Mouse (Mus musculus): Measurements from ENCODE around the gene Col23a1. TPM values are rescaled to one million over a fixed set of nuclear protein-coding genes. Genes with fewer than 3 reads are reported as not detected.
A peak's percentile ranks its signal among the peaks of the same experiment; 100 is the strongest.

Gene Col23a1
- polyA plus RNA-seq, 1 experiment from 2014 or later = 21.6 TPM

GRCm38 (mm10) chr11:51488813-51489212 is 199.1 kb downstream of the Col23a1 start:
- H3K36me3 ChIP-seq (ENCODE audit: control insufficient read depth, insufficient read depth, low read length) = no peaks in the 10 kb centered on the region
- ATAC-seq (ENCODE audit: insufficient number of reproducible peaks, insufficient read depth, low FRiP score, low read depth) = no peak
- H3K9ac ChIP-seq (replicated peaks; ENCODE audit: low read depth, low read length) = no peak overlapping the region
- H3K4me3 ChIP-seq (ENCODE audit: low read depth, low read length) = no peak overlapping the region
- H3K27me3 ChIP-seq (ENCODE audit: control insufficient read depth, insufficient read depth, low read length) = no peaks in the 10 kb centered on the region
- no peak overlapping the region for H3K4me2 ChIP-seq (replicated peaks; ENCODE audit: low read depth, low read length)
- WGBS = 57% methylated on average over 9 of the region's 9 CpGs
- peaks cover 4% of the 10 kb centered on the region; the same call in 1 of the 2 replicates for H3K4me1 ChIP-seq (ENCODE audit: control insufficient read depth, insufficient read depth, low read length)
- H3K27ac ChIP-seq (ENCODE audit: low read length) = no peak overlapping the region
- no peaks in the 10 kb centered on the region for H3K9me3 ChIP-seq (ENCODE audit: control insufficient read depth, low read depth, low read length)

GRCm38 (mm10) chr11:51493421-51493820 is 203.7 kb downstream of the Col23a1 start:
- no peaks in the 10 kb centered on the region for H3K27me3 ChIP-seq (ENCODE audit: control insufficient read depth, insufficient read depth, low read length)
- H3K4me2 ChIP-seq (replicated peaks; ENCODE audit: low read depth, low read length) = no peak overlapping the region
- 76% methylated on average over 4 of the region's 4 CpGs for WGBS
- ATAC-seq (ENCODE audit: insufficient number of reproducible peaks, insufficient read depth, low FRiP score, low read depth) = no peak
- H3K4me3 ChIP-seq (ENCODE audit: low read depth, low read length) = no peak overlapping the region
- no peak overlapping the region for H3K27ac ChIP-seq (ENCODE audit: low read length)
- H3K4me1 ChIP-seq (ENCODE audit: control insufficient read depth, insufficient read depth, low read length) = no peaks in the 10 kb centered on the region
- no peaks in the 10 kb centered on the region for H3K36me3 ChIP-seq (ENCODE audit: control insufficient read depth, insufficient read depth, low read length)
- H3K9me3 ChIP-seq (ENCODE audit: control insufficient read depth, low read depth, low read length) = no peaks in the 10 kb centered on the region
- H3K9ac ChIP-seq (replicated peaks; ENCODE audit: low read depth, low read length) = no peak overlapping the region

GRCm38 (mm10) chr11:51494178-51494577 is 204.5 kb downstream of the Col23a1 start:
- no peak for ATAC-seq (ENCODE audit: insufficient number of reproducible peaks, insufficient read depth, low FRiP score, low read depth)

GRCm38 (mm10) chr11:51499776-51500175 is 210.1 kb downstream of the Col23a1 start:
- Histone ChIP-seq H3K4me3 (ENCODE audit: low read depth, low read length) (no peak overlapping the region), H3K27me3 (ENCODE audit: control insufficient read depth, insufficient read depth, low read length) (no peaks in the 10 kb centered on the region), H3K36me3 (ENCODE audit: control insufficient read depth, insufficient read depth, low read length) (no peaks in the 10 kb centered on the region), H3K9me3 (ENCODE audit: control insufficient read depth, low read depth, low read length) (no peaks in the 10 kb centered on the region), H3K4me1 (ENCODE audit: control insufficient read depth, insufficient read depth, low read length) (peaks cover 12% of the 10 kb centered on the region; the same call in 1 of the 2 replicates), H3K4me2 (replicated peaks; ENCODE audit: low read depth, low read length) (no peak overlapping the region), H3K27ac (ENCODE audit: low read length) (no peak overlapping the region), H3K9ac (replicated peaks; ENCODE audit: low read depth, low read length) (no peak overlapping the region)
- no peak for ATAC-seq (ENCODE audit: insufficient number of reproducible peaks, insufficient read depth, low FRiP score, low read depth)

More at GRCm38 (mm10) chr11:51494178-51494577, 204.5 kb downstream of the Col23a1 start:
- no peaks in the 10 kb centered on the region for H3K27me3 ChIP-seq (ENCODE audit: control insufficient read depth, insufficient read depth, low read length)
- no peak overlapping the region for H3K4me3 ChIP-seq (ENCODE audit: low read depth, low read length)
- H3K9ac ChIP-seq (replicated peaks; ENCODE audit: low read depth, low read length) = no peak overlapping the region
- 54% methylated on average over 5 of the region's 5 CpGs for WGBS
- no peak overlapping the region for H3K4me2 ChIP-seq (replicated peaks; ENCODE audit: low read depth, low read length)
- H3K4me1 ChIP-seq (ENCODE audit: control insufficient read depth, insufficient read depth, low read length) = no peaks in the 10 kb centered on the region
- no peaks in the 10 kb centered on the region for H3K9me3 ChIP-seq (ENCODE audit: control insufficient read depth, low read depth, low read length)
- no peak overlapping the region for H3K27ac ChIP-seq (ENCODE audit: low read length)
- H3K36me3 ChIP-seq (ENCODE audit: control insufficient read depth, insufficient read depth, low read length) = no peaks in the 10 kb centered on the region

- Histone ChIP-seq H3K9ac (replicated peaks; ENCODE audit: low read depth, low read length) (no peak overlapping the region), H3K4me2 (replicated peaks; ENCODE audit: low read depth, low read length) (0 out of 2 replicates have a peak overlapping the region, but pooled peaks have one; percentile 14), H3K36me3 (ENCODE audit: control insufficient read depth, insufficient read depth, low read length) (no peaks in the 10 kb centered on the region), H3K4me1 (ENCODE audit: control insufficient read depth, insufficient read depth, low read length) (peaks cover 15% of the 10 kb centered on the region; the same call in 1 of the 2 replicates), H3K4me3 (ENCODE audit: low read depth, low read length) (no peak overlapping the region), H3K9me3 (ENCODE audit: control insufficient read depth, low read depth, low read length) (no peaks in the 10 kb centered on the region), H3K27me3 (ENCODE audit: control insufficient read depth, insufficient read depth, low read length) (no peaks in the 10 kb centered on the region), H3K27ac (ENCODE audit: low read length) (peak overlapping the region; percentile 66; the same call in 1 of the 2 replicates)
- peak; percentile 44; the same call in 1 of the 2 replicates for ATAC-seq (ENCODE audit: insufficient number of reproducible peaks, insufficient read depth, low FRiP score, low read depth)
- WGBS = 22% methylated on average over 10 of the region's 10 CpGs
Measured at GRCm38 (mm10) chr11:51502431-51502851, 212.7 kb downstream of the Col23a1 start.

- Histone ChIP-seq H3K4me1 (ENCODE audit: control insufficient read depth, insufficient read depth, low read length) (peaks cover 15% of the 10 kb centered on the region; the same call in 1 of the 2 replicates), H3K36me3 (ENCODE audit: control insufficient read depth, insufficient read depth, low read length) (no peaks in the 10 kb centered on the region)
Measured at GRCm38 (mm10) chr11:51504946-51505345, 215.2 kb downstream of the Col23a1 start.

GRCm38 (mm10) chr11:51508053-51508452 is 218.3 kb downstream of the Col23a1 start:
- H3K9me3 ChIP-seq (ENCODE audit: control insufficient read depth, low read depth, low read length) = no peaks in the 10 kb centered on the region
- no peak overlapping the region for H3K27ac ChIP-seq (ENCODE audit: low read length)
- no peak for ATAC-seq (ENCODE audit: insufficient number of reproducible peaks, insufficient read depth, low FRiP score, low read depth)
- H3K9ac ChIP-seq (replicated peaks; ENCODE audit: low read depth, low read length) = no peak overlapping the region
- no peak overlapping the region for H3K4me2 ChIP-seq (replicated peaks; ENCODE audit: low read depth, low read length)
- no peaks in the 10 kb centered on the region for H3K27me3 ChIP-seq (ENCODE audit: control insufficient read depth, insufficient read depth, low read length)
- 0 out of 2 replicates have a peak, but pooled peaks cover 4% of the 10 kb centered on the region for H3K4me1 ChIP-seq (ENCODE audit: control insufficient read depth, insufficient read depth, low read length)
- 34% methylated on average over 6 of the region's 6 CpGs for WGBS
- no peak overlapping the region for H3K4me3 ChIP-seq (ENCODE audit: low read depth, low read length)
- no peaks in the 10 kb centered on the region for H3K36me3 ChIP-seq (ENCODE audit: control insufficient read depth, insufficient read depth, low read length)

More at GRCm38 (mm10) chr11:51504946-51505345, 215.2 kb downstream of the Col23a1 start:
- H3K27ac ChIP-seq (ENCODE audit: low read length) = no peak overlapping the region; the same call in 1 of the 2 replicates
- H3K9me3 ChIP-seq (ENCODE audit: control insufficient read depth, low read depth, low read length) = no peaks in the 10 kb centered on the region
- H3K27me3 ChIP-seq (ENCODE audit: control insufficient read depth, insufficient read depth, low read length) = no peaks in the 10 kb centered on the region
- no peak for ATAC-seq (ENCODE audit: insufficient number of reproducible peaks, insufficient read depth, low FRiP score, low read depth)
- H3K4me3 ChIP-seq (ENCODE audit: low read depth, low read length) = no peak overlapping the region
- no peak overlapping the region for H3K4me2 ChIP-seq (replicated peaks; ENCODE audit: low read depth, low read length)
- no peak overlapping the region for H3K9ac ChIP-seq (replicated peaks; ENCODE audit: low read depth, low read length)
- 32% methylated on average over 3 of the region's 3 CpGs for WGBS

- Histone ChIP-seq H3K9ac (replicated peaks; ENCODE audit: low read depth, low read length) (no peak overlapping the region), H3K27me3 (ENCODE audit: control insufficient read depth, insufficient read depth, low read length) (no peaks in the 10 kb centered on the region), H3K4me3 (ENCODE audit: low read depth, low read length) (no peak overlapping the region), H3K4me1 (ENCODE audit: control insufficient read depth, insufficient read depth, low read length) (0 out of 2 replicates have a peak, but pooled peaks cover 4% of the 10 kb centered on the region), H3K9me3 (ENCODE audit: control insufficient read depth, low read depth, low read length) (no peaks in the 10 kb centered on the region), H3K27ac (ENCODE audit: low read length) (no peak overlapping the region), H3K36me3 (ENCODE audit: control insufficient read depth, insufficient read depth, low read length) (no peaks in the 10 kb centered on the region), H3K4me2 (replicated peaks; ENCODE audit: low read depth, low read length) (no peak overlapping the region)
- WGBS = 81% methylated on average over 5 of the region's 5 CpGs
- ATAC-seq (ENCODE audit: insufficient number of reproducible peaks, insufficient read depth, low FRiP score, low read depth) = no peak
Measured at GRCm38 (mm10) chr11:51509211-51509610, 219.5 kb downstream of the Col23a1 start.

- Histone ChIP-seq H3K9ac (replicated peaks; ENCODE audit: low read depth, low read length) (no peak overlapping the region), H3K36me3 (ENCODE audit: control insufficient read depth, insufficient read depth, low read length) (no peaks in the 10 kb centered on the region), H3K9me3 (ENCODE audit: control insufficient read depth, low read depth, low read length) (no peaks in the 10 kb centered on the region), H3K4me3 (ENCODE audit: low read depth, low read length) (no peak overlapping the region), H3K27ac (ENCODE audit: low read length) (no peak overlapping the region), H3K27me3 (ENCODE audit: control insufficient read depth, insufficient read depth, low read length) (no peaks in the 10 kb centered on the region), H3K4me2 (replicated peaks; ENCODE audit: low read depth, low read length) (no peak overlapping the region), H3K4me1 (ENCODE audit: control insufficient read depth, insufficient read depth, low read length) (no peaks in the 10 kb centered on the region)
- ATAC-seq (ENCODE audit: insufficient number of reproducible peaks, insufficient read depth, low FRiP score, low read depth) = no peak
- WGBS = 86% methylated on average over 6 of the region's 6 CpGs
Measured at GRCm38 (mm10) chr11:51513019-51513418, 223.3 kb downstream of the Col23a1 start.

Measured in stomach, embryonic 14.5 days (tissue).